Mouse (Mus musculus) erythroblast, adult 5-6 weeks (primary cell): ENCODE results near the gene Gm20388. TPM values are rescaled to one million over a fixed set of nuclear protein-coding genes. Genes with fewer than 3 reads are reported as not detected.

ENCODE experiments used
- ATAC-seq: replicated peaks from 2 replicates; pipeline ENCODE4 v1.8.0; 2016; ENCODE audit warnings: moderate number of reproducible peaks, mild to moderate bottlenecking, moderate TSS enrichment, inconsistent platforms; ENCODE audit not compliant: poor library complexity, low FRiP score, severe bottlenecking
- total RNA-seq, 2 experiments: library from RNA; stranded (forward) in 1 of 2; stranded (reverse) in 1 of 2; fragments of 150-400 nt in 1 of 2; fragments of 200-764, 138-1000 nt in 1 of 2; gene quantifications; 2 replicates each; pipeline versions ENCODE4 v1.2.3 to v1.2.4; 2015 to 2017; ENCODE audit warnings: low replicate concordance in 2 of 2

Gene Gm20388
- total RNA-seq, 2 experiments from 2014 or later = 2.9 to 7.8 TPM

- ATAC-seq = no peak
These were observed 2060.9 kb downstream of the Gm20388 start for GRCm38 (mm10) chr8:121971488-121972058.

GRCm38 (mm10) chr8:121973906-121974305 lies 2063.3 kb downstream of the Gm20388 start:
- 0 out of 2 replicates have a peak, but pooled peaks have one; percentile 50 for ATAC-seq

GRCm38 (mm10) chr8:121977819-121978590 lies 2067.4 kb downstream of the Gm20388 start:
- peak; percentile 52; the same call in 1 of the 2 replicates for ATAC-seq

GRCm38 (mm10) chr8:121978670-121979069 lies 2068.0 kb downstream of the Gm20388 start:
- ATAC-seq = no peak

- ATAC-seq = no peak
These were observed 2070.3 kb downstream of the Gm20388 start for GRCm38 (mm10) chr8:121980792-121981519.

- no peak for ATAC-seq
These were observed 2070.9 kb downstream of the Gm20388 start for GRCm38 (mm10) chr8:121981520-121981895.

GRCm38 (mm10) chr8:121985673-121986072 lies 2075.0 kb downstream of the Gm20388 start:
- ATAC-seq = no peak

GRCm38 (mm10) chr8:121987892-121988291 lies 2077.3 kb downstream of the Gm20388 start:
- no peak for ATAC-seq

- no peak for ATAC-seq
These were observed 2080.0 kb downstream of the Gm20388 start for GRCm38 (mm10) chr8:121990506-121991255.

GRCm38 (mm10) chr8:121991611-121992010 lies 2081.0 kb downstream of the Gm20388 start:
- ATAC-seq = no peak

GRCm38 (mm10) chr8:121992911-121993310 lies 2082.3 kb downstream of the Gm20388 start:
- ATAC-seq = no peak

GRCm38 (mm10) chr8:121995112-121995511 lies 2084.5 kb downstream of the Gm20388 start:
- no peak for ATAC-seq

- no peak for ATAC-seq
These were observed 2085.3 kb downstream of the Gm20388 start for GRCm38 (mm10) chr8:121995895-121996294.

GRCm38 (mm10) chr8:121998631-121999030 lies 2088.0 kb downstream of the Gm20388 start:
- no peak for ATAC-seq

- ATAC-seq = no peak
These were observed 2088.6 kb downstream of the Gm20388 start for GRCm38 (mm10) chr8:121999211-121999610.

GRCm38 (mm10) chr8:122001339-122002115 lies 2090.9 kb downstream of the Gm20388 start:
- no peak for ATAC-seq

- no peak for ATAC-seq
These were observed 2093.0 kb downstream of the Gm20388 start for GRCm38 (mm10) chr8:122003646-122004045.

- no peak for ATAC-seq
These were observed 2093.5 kb downstream of the Gm20388 start for GRCm38 (mm10) chr8:122004131-122004530.
